In the genomic region with DNA sequence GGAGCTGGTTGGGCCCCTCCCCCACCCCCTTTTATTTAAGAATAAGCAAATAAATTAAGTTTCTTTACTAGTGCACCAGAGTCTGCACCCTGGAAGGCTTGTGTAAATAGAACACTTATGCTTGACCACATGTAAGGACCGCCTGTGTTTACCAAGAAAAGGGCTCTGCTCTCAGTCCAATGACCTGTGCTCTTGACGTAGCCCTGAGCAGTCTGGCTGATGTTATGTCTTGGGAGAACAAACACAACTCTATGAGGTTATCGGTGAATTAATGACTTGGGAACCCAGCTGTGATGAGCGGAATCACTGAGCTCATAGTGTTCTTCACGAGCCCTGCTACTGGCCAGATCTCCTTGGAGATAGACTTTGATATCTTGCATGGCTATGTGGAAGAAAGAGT, we compare ENCODE assay signal across 10 mouse cellular contexts. TPM values are rescaled to one million over a fixed set of nuclear protein-coding genes. Genes with fewer than 3 reads are reported as not detected.
A peak's percentile ranks its signal among the peaks of the same experiment; 100 is the strongest.
DNase-seq lines count a peak whose midpoint lies in the region; ATAC-seq and TF ChIP-seq lines count a peak whose summit lies in the region.
"Had no signal": no experiment of that assay in that cellular context is flagged by ENCODE, and none has a peak within 500 bp of the region (broad histone marks: within the 10 kb centered on the region; RNA-seq: fewer than 3 reads in every experiment).

No protein-coding gene starts in this region.

- intact Hi-C loops in heart, postnatal 14 days (cut with DNase I) = no loop called here

- 0 out of 2 replicates have a peak, but pooled peaks have one; percentile 40 for TF ChIP-seq EP300 in liver, postnatal 0 days (IDR thresholded peaks at IDR 0.05; ENCODE audit: low read depth)

- no peak overlapping the region for H3K4me3 ChIP-seq in heart, embryonic 14.5 days (ENCODE audit: control insufficient read depth in 1 of 2, insufficient read depth in 1 of 2, low read depth in 1 of 2, low read length in 2 of 2)
- no peak overlapping the region for H3K4me3 ChIP-seq in neural tube, embryonic 15.5 days (replicated peaks)
- 0 out of 2 replicates have a peak overlapping the region, but pooled peaks have one; percentile 58 for H3K4me3 ChIP-seq in liver, postnatal 0 days (ENCODE audit: low read depth, low read length)

- no peak for TF ChIP-seq CTCF in liver, postnatal 0 days (IDR thresholded peaks at IDR 0.05; ENCODE audit: low read depth)

- peak overlapping the region; percentile 85 for H3K4me2 ChIP-seq in heart, embryonic 14.5 days (ENCODE audit: low read length)
- peak overlapping the region; percentile 22; the same call in 1 of the 2 replicates for H3K4me2 ChIP-seq in neural tube, embryonic 15.5 days
- peak overlapping the region; percentile 80 for H3K4me2 ChIP-seq in liver, postnatal 0 days (ENCODE audit: low read depth, low read length)

- no peak overlapping the region for H3K27ac ChIP-seq in heart, embryonic 14.5 days (replicated peaks in 1 of 2; ENCODE audit: control insufficient read depth in 1 of 2, insufficient read depth in 1 of 2, low read depth in 2 of 2, low read length in 2 of 2)
- H3K27ac ChIP-seq in neural tube, embryonic 15.5 days (replicated peaks) = peak overlapping the region; percentile 68; the same call in 1 of the 2 replicates
- H3K27ac ChIP-seq in liver, postnatal 0 days (ENCODE audit: low read depth) = 0 out of 2 replicates have a peak overlapping the region, but pooled peaks have one; percentile 2

- H3K9ac ChIP-seq in heart, embryonic 14.5 days (ENCODE audit: low read length) = no peak overlapping the region
- no peak overlapping the region for H3K9ac ChIP-seq in neural tube, embryonic 15.5 days (replicated peaks)
- H3K9ac ChIP-seq in liver, postnatal 0 days (replicated peaks) = no peak overlapping the region

- ATAC-seq in heart, embryonic 14.5 days (ENCODE audit: insufficient number of reproducible peaks, insufficient read depth, low FRiP score, low read depth) = no peak
- peak; percentile 28; the same call in 1 of the 2 replicates for ATAC-seq in neural tube, embryonic 15.5 days (ENCODE audit: low FRiP score)
- no peak for ATAC-seq in liver, postnatal 0 days

- DNase-seq in heart, postnatal 14 days = no peak
- DNase-seq in neural tube, embryonic 10.5 days (ENCODE audit: extremely low spot score, low spot score) = no peak
- no peak for DNase-seq in liver, postnatal 0 days
- peak; percentile 11 to 27 for DNase-seq in thymus, postnatal 36 days
- no peak for DNase-seq in cerebellum, adult 18-20 months
- no peak for DNase-seq in adrenal gland, postnatal 4 days (ENCODE audit: low spot score in 2 of 2)
- DNase-seq: right cerebral cortex, adult 18-20 months had no signal

- H3K9me3 ChIP-seq in heart, embryonic 14.5 days (ENCODE audit: control insufficient read depth, low read length) = 0 out of 2 replicates have a peak, but pooled peaks cover 1% of the 10 kb centered on the region
- H3K9me3 ChIP-seq in neural tube, embryonic 15.5 days (replicated peaks) = no peaks in the 10 kb centered on the region
- H3K9me3 ChIP-seq in liver, postnatal 0 days (ENCODE audit: low read length) = 0 out of 2 replicates have a peak, but pooled peaks cover 3% of the 10 kb centered on the region

- H3K4me1 ChIP-seq in heart, embryonic 14.5 days (ENCODE audit: control insufficient read depth in 2 of 2, insufficient read depth in 2 of 2, low read length in 2 of 2) = peaks cover 21 to 22% of the 10 kb centered on the region in 2 experiments; a peak in 3 of 4 replicates
- H3K4me1 ChIP-seq in neural tube, embryonic 15.5 days = peaks cover 25% of the 10 kb centered on the region
- peaks cover 15% of the 10 kb centered on the region for H3K4me1 ChIP-seq in liver, postnatal 0 days (ENCODE audit: insufficient read depth)

- no peaks in the 10 kb centered on the region for H3K27me3 ChIP-seq in heart, embryonic 14.5 days (ENCODE audit: control insufficient read depth, insufficient read depth, low read length)
- peaks cover 28% of the 10 kb centered on the region for H3K27me3 ChIP-seq in neural tube, embryonic 15.5 days (replicated peaks)
- peaks cover 13% of the 10 kb centered on the region; the same call in 1 of the 2 replicates for H3K27me3 ChIP-seq in liver, postnatal 0 days (ENCODE audit: insufficient read depth, low read length)

- 61% methylated on average over 5 of the region's 5 CpGs for WGBS in heart, embryonic 14.5 days
- WGBS in neural tube, embryonic 15.5 days = 58% methylated on average over 5 of the region's 5 CpGs
- WGBS in liver, postnatal 0 days (ENCODE audit: insufficient replicate concordance) = 36% methylated on average over 5 of the region's 5 CpGs

- H3K36me3 ChIP-seq in heart, embryonic 14.5 days (ENCODE audit: control insufficient read depth, insufficient read depth, low read length) = peaks cover 1% of the 10 kb centered on the region; the same call in 1 of the 2 replicates
- H3K36me3 ChIP-seq in neural tube, embryonic 15.5 days = no peaks in the 10 kb centered on the region
- no peaks in the 10 kb centered on the region for H3K36me3 ChIP-seq in liver, postnatal 0 days (replicated peaks; ENCODE audit: insufficient read depth, low read length)

RNA-seq across cellular contexts. Expression of a gene that starts 1.6 kb away (rescaled TPM):
- polyA plus RNA-seq in heart, embryonic 14.5 days (2014; fragmentation: Nextera tagmentation; extraction: Ambion mirVana) = 55.9 and 56.9 TPM in 2 replicates
- 10 to 100 TPM; 10.5 to 13.6 TPM for total RNA-seq in heart, postnatal 14 days (2021)
- polyA plus RNA-seq in neural tube, embryonic 15.5 days (2015; fragmentation: Nextera tagmentation; extraction: Ambion mirVana) = 16.1 and 21.3 TPM in 2 replicates
- 9.6 and 10.6 TPM in 2 replicates for polyA plus RNA-seq in liver, postnatal 0 days (2015; fragmentation: Nextera tagmentation; extraction: Ambion mirVana)
- 10 to 100 TPM in 1 of 2 experiments, 1 to 10 TPM in 1; 10.0 to 12.2 TPM for total RNA-seq in adrenal gland, postnatal 4 days (2021)

RNA-seq across cellular contexts. Expression of a gene that starts 36.4 kb away (rescaled TPM):
- 3.3 and 3.7 TPM in 2 replicates for polyA plus RNA-seq in heart, embryonic 14.5 days (2014; fragmentation: Nextera tagmentation; extraction: Ambion mirVana)
- total RNA-seq in heart, postnatal 14 days (2021) = under 1 TPM; 0.10 to 0.12 TPM
- 0.28 and 0.75 TPM in 2 replicates for polyA plus RNA-seq in neural tube, embryonic 15.5 days (2015; fragmentation: Nextera tagmentation; extraction: Ambion mirVana)
- polyA plus RNA-seq in liver, postnatal 0 days (2015; fragmentation: Nextera tagmentation; extraction: Ambion mirVana) = 0.32 and 0.87 TPM in 2 replicates
- 1 to 10 TPM in 1 of 2 experiments, under 1 TPM in 1; 0.11 to 1.1 TPM for total RNA-seq in adrenal gland, postnatal 4 days (2021)
- total RNA-seq: adrenal gland, adult 18-20 months had no signal

Comparison
In these comparisons a context has a peak if more than half of its experiments do, and no peak if none do; other contexts are left out.
1. H3K27ac ChIP-seq: peak in neural tube, embryonic 15.5 days (single experiment) and liver, postnatal 0 days (single experiment); none in heart, embryonic 14.5 days (0 of 2).
2. H3K4me2 ChIP-seq: peak in every context shown above with its lines; median percentile 85 in heart, embryonic 14.5 days; 80 in liver, postnatal 0 days; 22 in neural tube, embryonic 15.5 days.
3. DNase-seq: peak in thymus, postnatal 36 days (2 of 2); none in heart, postnatal 14 days (0 of 2), neural tube, embryonic 10.5 days (single experiment), liver, postnatal 0 days (single experiment), cerebellum, adult 18-20 months (0 of 2) and adrenal gland, postnatal 4 days (0 of 2).